Mouse (Mus musculus): ENCODE measurements around the gene Jak1. TPM values are rescaled to one million over a fixed set of nuclear protein-coding genes. Genes with fewer than 3 reads are reported as not detected.

The Jak1 gene
- polyA plus RNA-seq, 1 experiment from 2014 or later: 85.0 TPM

DNA sequence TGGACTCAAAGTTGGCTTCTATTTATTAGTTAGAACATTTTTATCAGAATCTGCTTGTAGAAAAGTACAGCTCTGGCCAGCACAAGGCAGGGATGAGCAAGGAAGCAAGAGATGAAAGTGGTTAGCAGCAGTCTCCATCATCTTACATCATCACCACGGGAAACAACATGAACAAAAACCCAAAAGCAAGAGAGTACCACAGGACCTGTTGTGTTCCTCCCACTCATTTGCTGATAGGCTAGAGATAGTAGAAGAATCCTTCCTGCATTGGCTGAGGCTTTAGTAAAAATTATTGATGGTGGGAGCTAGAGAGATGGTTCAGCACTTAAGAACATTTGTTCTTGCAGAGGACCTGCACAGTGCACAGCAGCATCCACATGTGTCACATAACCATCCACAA, 70.9 kb downstream of the Jak1 start:
- H3K4me3 ChIP-seq (ENCODE audit: low read depth, low read length): no peak overlapping the region
- no peak for TF ChIP-seq CTCF (IDR thresholded peaks at IDR 0.05; ENCODE audit: low read depth)
- 64% methylated on average over 1 of the region's 1 CpGs for WGBS

DNA sequence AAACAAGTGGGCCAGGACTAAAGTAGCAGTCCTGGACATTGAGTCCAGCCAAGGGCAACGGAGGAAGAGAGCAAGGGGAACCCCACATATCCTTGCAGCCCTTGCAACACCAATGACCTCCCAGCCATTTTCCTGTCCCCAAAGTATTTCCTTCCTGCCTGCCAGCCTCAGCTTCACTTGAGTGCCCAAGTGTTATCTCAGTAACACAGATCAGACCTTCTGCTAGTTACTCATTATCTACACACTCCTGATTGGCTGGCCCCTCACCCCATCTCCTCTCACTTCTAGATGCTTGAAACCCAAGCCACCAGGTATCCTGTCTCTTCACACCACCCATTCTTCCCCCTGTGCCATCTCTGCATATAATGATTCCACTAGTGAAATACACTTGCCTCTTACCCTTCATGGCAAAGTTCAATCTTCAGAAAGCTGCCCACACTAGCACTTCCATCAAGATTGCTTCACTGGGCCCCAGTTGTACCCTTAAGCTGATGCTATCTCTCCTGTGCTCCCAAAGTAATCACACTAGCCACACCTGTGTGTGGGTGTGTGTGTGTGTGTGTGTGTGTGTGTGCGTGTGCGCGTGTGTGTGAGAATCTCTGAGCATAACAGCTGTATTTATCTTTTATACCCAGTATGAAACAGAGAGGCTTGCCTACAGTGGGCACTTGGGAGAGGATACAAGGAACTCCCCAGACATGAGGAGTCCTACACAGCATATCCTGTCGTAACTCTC, 72.7 kb downstream of the Jak1 start:
- Histone ChIP-seq H3K27ac (ENCODE audit: low read depth) (no peak overlapping the region), H3K4me2 (no peak overlapping the region), H3K4me3 (ENCODE audit: low read depth, low read length) (no peak overlapping the region), H3K9me3 (ENCODE audit: low read depth, low read length) (no peaks in the 10 kb centered on the region), H3K36me3 (ENCODE audit: insufficient read depth) (peaks cover 17% of the 10 kb centered on the region), H3K27me3 (ENCODE audit: insufficient read depth, low read length) (no peaks in the 10 kb centered on the region), H3K4me1 (ENCODE audit: insufficient read depth) (no peaks in the 10 kb centered on the region), H3K9ac (no peak overlapping the region)
- no peak for TF ChIP-seq CTCF (IDR thresholded peaks at IDR 0.05; ENCODE audit: low read depth)
- DNase-seq: no peak
- no peak for ATAC-seq (ENCODE audit: insufficient read depth)
- 85% methylated on average over 5 of the region's 5 CpGs for WGBS

More for the DNA sequence above, 70.9 kb downstream of the Jak1 start:
- Histone ChIP-seq H3K4me1 (ENCODE audit: insufficient read depth) (peaks cover 3% of the 10 kb centered on the region), H3K36me3 (ENCODE audit: insufficient read depth) (peaks cover 8% of the 10 kb centered on the region; the same call in 1 of the 2 replicates), H3K4me2 (no peak overlapping the region), H3K27me3 (ENCODE audit: insufficient read depth, low read length) (no peaks in the 10 kb centered on the region), H3K9me3 (ENCODE audit: low read depth, low read length) (no peaks in the 10 kb centered on the region), H3K9ac (no peak overlapping the region), H3K27ac (ENCODE audit: low read depth) (no peak overlapping the region)
- ATAC-seq (ENCODE audit: insufficient read depth) (no peak), DNase-seq (no peak)

DNA sequence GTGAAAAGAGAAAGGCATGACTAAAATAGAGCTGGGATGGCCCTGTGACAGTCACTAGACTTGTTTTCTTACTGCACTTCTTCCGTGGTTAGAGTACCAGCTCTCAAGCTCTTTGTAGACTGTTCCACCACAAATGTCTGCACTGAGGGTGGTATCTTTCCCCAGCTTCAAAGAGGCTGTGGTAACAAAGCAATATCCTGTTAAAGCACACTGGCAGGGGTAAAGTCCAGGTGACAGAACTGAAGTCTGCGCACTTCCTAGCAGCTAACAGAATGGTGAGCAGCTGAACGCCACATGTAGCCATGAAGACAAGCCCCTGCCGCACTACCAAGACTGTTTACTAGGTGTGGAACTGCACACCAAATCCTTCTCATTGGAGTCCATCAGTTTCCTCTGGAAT, 77.7 kb downstream of the Jak1 start:
- H3K27me3 ChIP-seq (ENCODE audit: insufficient read depth, low read length): no peaks in the 10 kb centered on the region
- H3K9me3 ChIP-seq (ENCODE audit: low read depth, low read length): no peaks in the 10 kb centered on the region
- no peak overlapping the region for H3K27ac ChIP-seq (ENCODE audit: low read depth)
- DNase-seq (no peak), ATAC-seq (ENCODE audit: insufficient read depth) (no peak)
- H3K4me1 ChIP-seq (ENCODE audit: insufficient read depth): no peaks in the 10 kb centered on the region
- H3K4me2 ChIP-seq: no peak overlapping the region
- H3K9ac ChIP-seq: no peak overlapping the region
- WGBS: 85% methylated on average over 4 of the region's 4 CpGs
- H3K36me3 ChIP-seq (ENCODE audit: insufficient read depth): peaks cover 39% of the 10 kb centered on the region
- H3K4me3 ChIP-seq (ENCODE audit: low read depth, low read length): no peak overlapping the region
- TF ChIP-seq CTCF (IDR thresholded peaks at IDR 0.05; ENCODE audit: low read depth): no peak

DNA sequence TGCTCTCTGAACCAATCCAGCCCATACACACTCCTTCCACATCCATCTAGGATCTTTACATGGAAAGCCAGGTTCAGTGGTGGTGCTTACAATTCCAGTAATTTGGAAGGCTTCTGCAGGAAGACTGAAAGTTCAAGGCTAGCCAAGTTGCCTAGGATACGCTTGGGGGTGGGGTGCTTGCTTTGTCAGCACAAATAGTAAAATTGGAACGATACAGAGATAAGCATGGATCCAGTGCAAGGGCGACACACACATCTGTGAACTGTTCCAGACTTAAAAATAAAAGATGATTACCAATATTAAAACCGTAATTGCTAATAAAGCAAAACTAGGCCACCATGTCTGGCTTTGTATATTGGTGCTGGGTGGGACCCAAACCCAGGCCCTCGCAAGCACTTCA, 78.5 kb downstream of the Jak1 start:
- H3K4me3 ChIP-seq (ENCODE audit: low read depth, low read length): no peak overlapping the region
- no peak for TF ChIP-seq CTCF (IDR thresholded peaks at IDR 0.05; ENCODE audit: low read depth)
- H3K36me3 ChIP-seq (ENCODE audit: insufficient read depth): peaks cover 41% of the 10 kb centered on the region
- 76% methylated on average over 5 of the region's 5 CpGs for WGBS
- H3K4me1 ChIP-seq (ENCODE audit: insufficient read depth): no peaks in the 10 kb centered on the region
- no peak overlapping the region for H3K27ac ChIP-seq (ENCODE audit: low read depth)
- no peak overlapping the region for H3K9ac ChIP-seq
- H3K27me3 ChIP-seq (ENCODE audit: insufficient read depth, low read length): no peaks in the 10 kb centered on the region
- DNase-seq: peak; percentile 19
- H3K9me3 ChIP-seq (ENCODE audit: low read depth, low read length): no peaks in the 10 kb centered on the region
- no peak overlapping the region for H3K4me2 ChIP-seq
- no peak for ATAC-seq (ENCODE audit: insufficient read depth)

DNA sequence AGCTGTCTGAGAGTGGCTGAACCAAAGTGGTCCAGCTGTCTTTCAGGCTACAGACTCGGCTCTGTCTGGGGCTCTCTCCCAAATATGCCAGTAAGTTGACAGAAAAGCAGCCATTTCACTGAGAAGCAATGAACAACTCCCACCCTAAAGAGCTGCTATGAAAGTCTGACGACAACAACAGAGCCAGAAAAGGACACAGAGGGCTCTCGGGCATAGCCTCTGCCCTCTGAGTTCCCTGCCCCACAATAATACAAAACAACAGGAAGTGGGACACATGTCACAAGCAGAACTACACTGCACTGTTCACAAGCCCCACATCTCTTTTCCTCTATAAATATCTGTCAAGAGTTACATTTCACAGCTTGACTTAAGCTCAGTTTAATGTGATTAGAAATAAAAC, 79.9 kb downstream of the Jak1 start:
- 44% methylated on average over 3 of the region's 3 CpGs for WGBS
- no peak for TF ChIP-seq CTCF (IDR thresholded peaks at IDR 0.05; ENCODE audit: low read depth)
- Histone ChIP-seq H3K4me2 (no peak overlapping the region), H3K4me3 (ENCODE audit: low read depth, low read length) (no peak overlapping the region), H3K9ac (no peak overlapping the region), H3K4me1 (ENCODE audit: insufficient read depth) (no peaks in the 10 kb centered on the region), H3K27me3 (ENCODE audit: insufficient read depth, low read length) (no peaks in the 10 kb centered on the region), H3K27ac (ENCODE audit: low read depth) (no peak overlapping the region), H3K9me3 (ENCODE audit: low read depth, low read length) (no peaks in the 10 kb centered on the region), H3K36me3 (ENCODE audit: insufficient read depth) (peaks cover 35% of the 10 kb centered on the region)
- ATAC-seq (ENCODE audit: insufficient read depth): no peak
- no peak for DNase-seq

DNA sequence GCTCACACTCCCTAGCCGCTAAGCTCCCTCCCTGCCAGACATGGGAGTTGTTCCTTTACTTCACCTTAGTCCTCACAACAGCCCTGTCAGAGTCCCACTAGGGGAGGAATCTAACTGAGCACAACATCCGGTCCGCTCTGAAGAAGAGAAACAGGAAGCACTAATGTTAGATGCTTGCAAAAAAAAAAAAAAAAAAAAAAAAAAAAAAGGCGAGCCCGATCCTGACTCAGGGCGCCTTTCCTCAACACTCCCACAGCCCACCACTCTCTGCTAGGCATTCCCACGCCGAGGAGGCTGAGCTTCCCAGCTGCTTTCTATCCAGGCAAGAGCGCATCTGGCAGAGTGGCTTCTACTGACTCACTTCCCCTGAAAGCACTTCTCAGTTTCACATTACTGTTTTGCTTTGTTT, 82.5 kb downstream of the Jak1 start:
- Histone ChIP-seq H3K4me2 (no peak overlapping the region), H3K4me1 (ENCODE audit: insufficient read depth) (no peaks in the 10 kb centered on the region), H3K27ac (ENCODE audit: low read depth) (no peak overlapping the region), H3K4me3 (ENCODE audit: low read depth, low read length) (no peak overlapping the region), H3K27me3 (ENCODE audit: insufficient read depth, low read length) (no peaks in the 10 kb centered on the region), H3K36me3 (ENCODE audit: insufficient read depth) (peaks cover 28% of the 10 kb centered on the region), H3K9me3 (ENCODE audit: low read depth, low read length) (no peaks in the 10 kb centered on the region), H3K9ac (no peak overlapping the region)
- TF ChIP-seq CTCF (IDR thresholded peaks at IDR 0.05; ENCODE audit: low read depth): no peak
- WGBS: 31% methylated on average over 9 of the region's 9 CpGs
- DNase-seq (peak; percentile 42), ATAC-seq (ENCODE audit: insufficient read depth) (peak; percentile 52)

DNA sequence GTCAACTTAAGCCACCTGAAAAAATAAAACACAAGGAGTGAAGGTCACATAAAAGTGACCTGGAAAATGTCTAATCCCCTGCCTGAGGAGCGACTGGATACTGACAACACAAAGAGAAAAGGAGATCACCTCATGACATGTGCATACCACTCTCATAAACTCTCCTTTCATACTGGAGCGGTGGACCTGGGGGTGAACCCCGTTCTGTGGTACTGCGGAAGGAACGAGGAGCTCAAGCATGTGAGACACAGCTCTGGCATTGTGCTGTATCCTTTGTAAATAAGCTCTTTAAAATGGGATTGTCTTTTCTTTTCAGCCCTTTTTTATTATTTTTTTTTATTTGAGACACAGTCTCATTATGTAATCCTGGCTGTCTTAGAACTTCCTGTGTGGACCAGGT, 84.4 kb downstream of the Jak1 start:
- no peaks in the 10 kb centered on the region for H3K4me1 ChIP-seq (ENCODE audit: insufficient read depth)
- H3K9ac ChIP-seq: no peak overlapping the region
- no peak overlapping the region for H3K27ac ChIP-seq (ENCODE audit: low read depth)
- no peak for TF ChIP-seq CTCF (IDR thresholded peaks at IDR 0.05; ENCODE audit: low read depth)
- no peak for DNase-seq
- H3K27me3 ChIP-seq (ENCODE audit: insufficient read depth, low read length): no peaks in the 10 kb centered on the region
- no peaks in the 10 kb centered on the region for H3K9me3 ChIP-seq (ENCODE audit: low read depth, low read length)
- 69% methylated on average over 5 of the region's 5 CpGs for WGBS
- ATAC-seq (ENCODE audit: insufficient read depth): no peak
- peaks cover 24% of the 10 kb centered on the region for H3K36me3 ChIP-seq (ENCODE audit: insufficient read depth)
- no peak overlapping the region for H3K4me2 ChIP-seq
- no peak overlapping the region for H3K4me3 ChIP-seq (ENCODE audit: low read depth, low read length)

All from lung, embryonic 14.5 days (tissue).